ENCODE assay signal across 14 mouse cellular contexts in genomic region chr5:139892995-139893345, GRCm38 (mm10). TPM values are rescaled to one million over a fixed set of nuclear protein-coding genes. Genes with fewer than 3 reads are reported as not detected.
A peak's percentile ranks its signal among the peaks of the same experiment; 100 is the strongest.
DNase-seq lines count a peak whose midpoint lies in the region; ATAC-seq and TF ChIP-seq lines count a peak whose summit lies in the region.
"Had no signal": no experiment of that assay in that cellular context is flagged by ENCODE, and none has a peak within 500 bp of the region (broad histone marks: within the 10 kb centered on the region; RNA-seq: fewer than 3 reads in every experiment).

No protein-coding gene starts in this region.

- DNase-seq in gastrocnemius, adult 2 months = no peak
- no peak for DNase-seq in gastrocnemius, adult 8-10 months (ENCODE audit: low spot score in 2 of 2)
- peak; percentile 7 for DNase-seq in CH12.LX (ENCODE audit: extremely low read depth)
- peak; percentile 61 for DNase-seq in forebrain, embryonic 11.5 days (ENCODE audit: low spot score)
- peak; percentile 26 for DNase-seq in mesoderm, embryonic 11.5 days (ENCODE audit: low read depth, low spot score)
- DNase-seq in left cerebral cortex, adult 2 months (ENCODE audit: extremely low spot score in 1 of 2, low spot score in 2 of 2) = no peak
- no peak for DNase-seq in thymus, postnatal 14 days
- no peak for DNase-seq in cerebellum, adult 11 months
- DNase-seq: thymus, postnatal 36 days had no signal

- dilution Hi-C loops in CH12.LX (cut with MboI; ENCODE audit: extremely low pct_ligation_motif_present, extremely low pct_unique_long_range_greater_than_20kb, low sequenced_read_pairs) = no loop called here

- H3K9ac ChIP-seq in CH12.LX (ENCODE audit: insufficient read depth, low read depth) = no peak overlapping the region
- H3K9ac ChIP-seq in forebrain, embryonic 11.5 days (ENCODE audit: low read length) = peak overlapping the region; percentile 8; the same call in 1 of the 2 replicates
- H3K9ac ChIP-seq: limb, embryonic 15.5 days had no signal

- peaks cover 3 to 49% of the 10 kb centered on the region in 2 experiments; a peak in 3 of 4 replicates for H3K4me1 ChIP-seq in CH12.LX (ENCODE audit: control insufficient read depth in 1 of 2, insufficient read depth in 2 of 2)
- peaks cover 16% of the 10 kb centered on the region for H3K4me1 ChIP-seq in forebrain, embryonic 11.5 days (replicated peaks; ENCODE audit: control insufficient read depth, insufficient read depth, low read length)

- H3K27ac ChIP-seq in gastrocnemius, adult 2 months = peak overlapping the region; percentile 63; the same call in 1 of the 2 replicates
- H3K27ac ChIP-seq in CH12.LX (ENCODE audit: insufficient read depth, low read depth) = no peak overlapping the region
- peak overlapping the region; percentile 48; the same call in 1 of the 2 replicates for H3K27ac ChIP-seq in forebrain, embryonic 11.5 days (ENCODE audit: low read depth, low read length)
- H3K27ac ChIP-seq in left cerebral cortex, adult 2 months = no peak overlapping the region
- H3K27ac ChIP-seq: layer of hippocampus, adult 2 months; limb, embryonic 15.5 days had no signal

- intact Hi-C loops in gastrocnemius, adult 2 months (cut with DNase I) = no loop called here
- intact Hi-C loops in left cerebral cortex, adult 2 months (cut with DNase I) = no loop called here

- peaks cover 29% of the 10 kb centered on the region for H3K27me3 ChIP-seq in CH12.LX (replicated peaks)
- no peaks in the 10 kb centered on the region for H3K27me3 ChIP-seq in forebrain, embryonic 11.5 days (ENCODE audit: control insufficient read depth, insufficient read depth, low read length)
- H3K27me3 ChIP-seq: limb, embryonic 15.5 days had no signal

- no peak for TF ChIP-seq RAD21 in CH12.LX (IDR thresholded peaks at IDR 0.05; ENCODE audit: low read depth, low read length)

- no peak overlapping the region for H3K4me2 ChIP-seq in CH12.LX (ENCODE audit: insufficient read depth, low read depth, poor library complexity, severe bottlenecking)
- no peak overlapping the region for H3K4me2 ChIP-seq in forebrain, embryonic 11.5 days (ENCODE audit: low read depth, low read length, severe bottlenecking)
- H3K4me2 ChIP-seq: heart, embryonic 11.5 days; limb, embryonic 15.5 days had no signal

- H3K79me2 ChIP-seq in CH12.LX (replicated peaks; ENCODE audit: control insufficient read depth, extremely low read depth, insufficient read depth, poor library complexity, severe bottlenecking) = no peaks in the 10 kb centered on the region

- 32% methylated on average over 7 of the region's 7 CpGs for WGBS in forebrain, embryonic 11.5 days

- no peak overlapping the region for H3K4me3 ChIP-seq in gastrocnemius, adult 2 months
- H3K4me3 ChIP-seq in CH12.LX (replicated peaks in 1 of 3; ENCODE audit: low read depth in 2 of 3, low read length in 2 of 3, poor library complexity in 1 of 3) = no peak overlapping the region
- H3K4me3 ChIP-seq in forebrain, embryonic 11.5 days (ENCODE audit: low read depth, low read length) = no peak overlapping the region
- H3K4me3 ChIP-seq in left cerebral cortex, adult 2 months = no peak overlapping the region
- H3K4me3 ChIP-seq: layer of hippocampus, adult 2 months; limb, embryonic 15.5 days; megakaryocyte, embryonic 14.5 days had no signal

- peak; percentile 48 for ATAC-seq in forebrain, embryonic 11.5 days (replicated peaks; ENCODE audit: low FRiP score)

- TF ChIP-seq POLR2A in CH12.LX (IDR thresholded peaks at IDR 0.05; ENCODE audit: low read depth, low read length) = no peak

- H3K9me3 ChIP-seq in CH12.LX (replicated peaks; ENCODE audit: low read length) = no peaks in the 10 kb centered on the region
- no peaks in the 10 kb centered on the region for H3K9me3 ChIP-seq in forebrain, embryonic 11.5 days (ENCODE audit: control insufficient read depth, low read length)
- H3K9me3 ChIP-seq: limb, embryonic 15.5 days; megakaryocyte, embryonic 14.5 days had no signal

- TF ChIP-seq CTCF in gastrocnemius, adult 2 months (IDR thresholded peaks at IDR 0.05) = no peak
- no peak for TF ChIP-seq CTCF in CH12.LX (conservative IDR thresholded peaks at IDR 0.05 in 1 of 2, IDR thresholded peaks at IDR 0.05 in 1 of 2; ENCODE audit: low read depth in 2 of 2, low read length in 2 of 2)
- TF ChIP-seq CTCF in left cerebral cortex, adult 2 months (IDR thresholded peaks at IDR 0.05) = no peak

- H3K36me3 ChIP-seq in CH12.LX (replicated peaks in 1 of 2; ENCODE audit: control insufficient read depth in 1 of 2, insufficient read depth in 1 of 2, low read length in 1 of 2) = no peaks in the 10 kb centered on the region
- H3K36me3 ChIP-seq in forebrain, embryonic 11.5 days (ENCODE audit: control insufficient read depth, insufficient read depth, low read length) = no peaks in the 10 kb centered on the region
- H3K36me3 ChIP-seq: limb, embryonic 15.5 days had no signal

- in situ Hi-C loops in CH12.LX (cut with MboI; ENCODE audit: low pct_ligation_motif_present, low pct_unique_long_range_greater_than_20kb, low sequenced_read_pairs) = no loop called here

- TF ChIP-seq EP300 in CH12.LX (IDR thresholded peaks at IDR 0.05; ENCODE audit: low read length) = no peak

TF ChIP-seq in CH12.LX, 34 proteins besides CTCF, POLR2A, EP300 and RAD21:
- TF ChIP-seq NRF1 (IDR thresholded peaks at IDR 0.05; ENCODE audit: low read depth, low read length) = no peak
- no peak for TF ChIP-seq E2F4 (IDR thresholded peaks at IDR 0.05; ENCODE audit: insufficient replicate concordance, low read depth, low read length)
- TF ChIP-seq MXI1 (IDR thresholded peaks at IDR 0.05; ENCODE audit: low read depth, low read length) = no peak
- no peak for TF ChIP-seq USF1 (IDR thresholded peaks at IDR 0.05; ENCODE audit: low read depth, low read length)
- TF ChIP-seq CHD2 (IDR thresholded peaks at IDR 0.05; ENCODE audit: low read length) = no peak
- TF ChIP-seq CHD1 (IDR thresholded peaks at IDR 0.05; ENCODE audit: low read depth, low read length) = no peak
- no peak for TF ChIP-seq MYC (IDR thresholded peaks at IDR 0.05; ENCODE audit: low read depth, low read length)
- no peak for TF ChIP-seq PAX5 (IDR thresholded peaks at IDR 0.05; ENCODE audit: low read length)
- no peak for TF ChIP-seq SMC3 (IDR thresholded peaks at IDR 0.05; ENCODE audit: low read depth, low read length)
- no peak for TF ChIP-seq UBTF (IDR thresholded peaks at IDR 0.05; ENCODE audit: low read depth, low read length)
- no peak for TF ChIP-seq TBP (conservative IDR thresholded peaks at IDR 0.05; ENCODE audit: low read depth, low read length)
- no peak for TF ChIP-seq ZNF384 (IDR thresholded peaks at IDR 0.05; ENCODE audit: low read depth, low read length)
- TF ChIP-seq MAX (IDR thresholded peaks at IDR 0.05; ENCODE audit: low read length) = no peak
- TF ChIP-seq MAZ (IDR thresholded peaks at IDR 0.05; ENCODE audit: low read depth, low read length) = no peak
- TF ChIP-seq ZC3H11A (IDR thresholded peaks at IDR 0.05; ENCODE audit: low read depth, low read length) = no peak

RNA-seq across cellular contexts. Expression of gene Elfn1, which starts 14.8 kb away (rescaled TPM):
- total RNA-seq in gastrocnemius, adult 2 months (2021) = not detected
- total RNA-seq in gastrocnemius, adult 8-10 months (2022) = not detected
- total RNA-seq in CH12.LX (2012; rRNA removed) (0.04 TPM in 1 of 2 replicates, not detected in the other), CH12.LX (2014; rRNA removed) (not detected in 2 replicates)
- polyA plus RNA-seq in CH12.LX (2012; ENCODE audit: insufficient read length, low read depth) = 0.06 TPM in 1 of 2 replicates, not detected in the other
- polyA plus RNA-seq in forebrain, embryonic 11.5 days (2014; fragmentation: Nextera tagmentation; extraction: Ambion mirVana) = 0.52 and 0.93 TPM in 2 replicates
- 10 to 100 TPM; 34.5 to 38.1 TPM for total RNA-seq in left cerebral cortex, adult 2 months (2021)
- total RNA-seq: common myeloid progenitor, adult 5-6 weeks had no signal

Comparison
In these comparisons a context has a peak if more than half of its experiments do, and no peak if none do; other contexts are left out.
1. DNase-seq: peak in CH12.LX (single experiment), forebrain, embryonic 11.5 days (single experiment) and mesoderm, embryonic 11.5 days (single experiment); none in gastrocnemius, adult 2 months (single experiment), gastrocnemius, adult 8-10 months (0 of 2), left cerebral cortex, adult 2 months (0 of 2), thymus, postnatal 14 days (single experiment) and cerebellum, adult 11 months (single experiment).
2. H3K27ac ChIP-seq: peak in gastrocnemius, adult 2 months (single experiment) and forebrain, embryonic 11.5 days (single experiment); none in CH12.LX (single experiment) and left cerebral cortex, adult 2 months (single experiment).
3. RNA of gene Elfn1, which starts 14.8 kb away (total RNA-seq): 34.5 to 38.1 TPM in left cerebral cortex, adult 2 months; not detected in gastrocnemius, adult 8-10 months, 0.04 TPM in CH12.LX and not detected in gastrocnemius, adult 2 months; every median in the first group is over 10 times any median in the second.